Mouse (Mus musculus) intestine, embryonic 14.5 days (tissue): ENCODE results near the gene Cnga4. TPM values are rescaled to one million over a fixed set of nuclear protein-coding genes. Genes with fewer than 3 reads are reported as not detected.
"Not testable (repeated sequence)": the region's sequence is repeated elsewhere in the genome, so short reads cannot be mapped to it uniquely, and the experiment has no call there.

Source experiments
- ATAC-seq: fragments of 200-750 bp; cut with Nextera tagmentation; replicated peaks from 2 replicates; pipeline ENCODE4 v1.8.0; 2017; ENCODE audit warnings: low read depth, moderate number of reproducible peaks, moderate TSS enrichment, moderate library complexity; ENCODE audit not compliant: low FRiP score, low TSS enrichment
- DNase-seq: peaks from one replicate; pipeline ENCODE4 v3.0.0-alpha.2; 2018; ENCODE audit warnings: low spot score
- H3K27ac ChIP-seq: fragments of 300-500 bp; sonication (generic); 2 replicates; pipeline ENCODE4 v1.5.1; 2014; ENCODE audit warnings: low read depth, mild to moderate bottlenecking, control low read depth
- H3K27me3 ChIP-seq: fragments of 300-500 bp; sonication (generic); replicated peaks from 2 replicates; pipeline ENCODE4 v1.6.1; 2014; ENCODE audit warnings: low read length, control low read depth; ENCODE audit not compliant: control insufficient read depth, insufficient read depth
- H3K36me3 ChIP-seq: fragments of 300-500 bp; sonication (generic); 2 replicates; pipeline ENCODE4 v1.6.1; 2014; ENCODE audit warnings: low read length, control low read depth; ENCODE audit not compliant: control insufficient read depth, insufficient read depth
- H3K4me1 ChIP-seq: fragments of 300-500 bp; sonication (generic); replicated peaks from 2 replicates; pipeline ENCODE4 v1.6.1; 2014; ENCODE audit warnings: low read length, control low read depth, mixed read lengths; ENCODE audit not compliant: control insufficient read depth, insufficient read depth
- H3K4me2 ChIP-seq: fragments of 300-500 bp; sonication (generic); 2 replicates; pipeline ENCODE4 v1.6.1; 2014; ENCODE audit warnings: low read length
- H3K4me3 ChIP-seq: fragments of 300-500 bp; sonication (generic); 2 replicates; pipeline ENCODE4 v1.5.1; 2014; ENCODE audit warnings: low read depth, low read length, control low read depth, mixed read lengths
- H3K9ac ChIP-seq: fragments of 300-500 bp; sonication (generic); 2 replicates; pipeline ENCODE4 v1.6.1; 2014; ENCODE audit warnings: mild to moderate bottlenecking, low read length
- H3K9me3 ChIP-seq: fragments of 300-500 bp; sonication (generic); 2 replicates; pipeline ENCODE4 v1.6.1; 2016; ENCODE audit warnings: low read length, control low read depth; ENCODE audit not compliant: control insufficient read depth
- WGBS: fragments of 180-500 bp; shearing (Covaris S2); extraction: QIAGEN DNeasy Blood & Tissue Kit; methylation state at CpG from one replicate; pipeline ENCODE4 v1.1.7; 2014; 5-methylcytosine and 5-hydroxymethylcytosine counted together
- polyA plus RNA-seq: library from polyadenylated mRNA; unstranded; fragments of >200 nt; fragmentation: Nextera tagmentation; extraction: Ambion mirVana; gene quantifications from 2 replicates; pipeline ENCODE4 v1.2.1, GENCODE M21; 2014

Gene Cnga4
- polyA plus RNA-seq = not detected in 2 replicates

DNA sequence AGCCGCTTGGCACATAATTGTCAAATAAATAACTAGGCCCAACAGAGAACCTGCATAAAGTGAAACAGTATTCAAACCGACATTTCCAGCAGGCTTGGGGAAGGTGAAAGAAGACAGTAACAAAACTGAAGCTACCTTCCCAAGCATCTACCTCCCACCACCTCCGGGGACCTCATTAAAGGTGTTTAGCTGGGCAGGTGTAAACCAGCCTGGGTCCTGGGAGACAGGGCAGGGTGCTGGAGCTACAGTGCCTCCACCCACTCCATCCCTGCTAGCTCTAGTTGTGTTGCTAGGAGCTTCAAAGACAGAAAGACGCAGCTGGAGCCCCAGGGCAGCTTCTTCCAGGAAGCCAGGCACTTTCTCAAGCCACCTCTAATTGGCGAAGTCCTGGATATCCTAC, at the start of gene Cnga4:
Gene Cnga4 (plus strand): TSS at position 301 of the 400 bp plus-strand sequence.
- Histone ChIP-seq H3K4me2 (no peak within 1 kb of the TSS), H3K36me3 (no peaks in the 10 kb centered on the region), H3K9me3 (no peaks in the 10 kb centered on the region), H3K27ac (no peak within 1 kb of the TSS), H3K4me1 (no peaks in the 10 kb centered on the region), H3K4me3 (no peak within 1 kb of the TSS), H3K9ac (no peak within 1 kb of the TSS), H3K27me3 (no peaks in the 10 kb centered on the region)
- WGBS = 68% methylated on average over 5 of the region's 5 CpGs
- ATAC-seq (no peak), DNase-seq (no peak)

GRCm38 (mm10) chr7:105356064-105356463, 48.3 kb upstream of the Cnga4 start:
- WGBS = no CpG with 5 or more reads among the region's 5 CpGs
- H3K4me3 ChIP-seq, H3K27me3 ChIP-seq, DNase-seq, ATAC-seq, H3K27ac ChIP-seq, H3K4me2 ChIP-seq, H3K9me3 ChIP-seq, H3K9ac ChIP-seq, H3K36me3 ChIP-seq, H3K4me1 ChIP-seq: not testable (repeated sequence)

- peak; percentile 81 for ATAC-seq
- H3K27ac ChIP-seq, H3K4me3 ChIP-seq, H3K9ac ChIP-seq, H3K4me2 ChIP-seq, H3K27me3 ChIP-seq, DNase-seq, H3K36me3 ChIP-seq, H3K4me1 ChIP-seq, H3K9me3 ChIP-seq: not testable (repeated sequence)
- WGBS = 95% methylated on average over 1 of the region's 2 CpGs
These were observed 47.9 kb upstream of the Cnga4 start for GRCm38 (mm10) chr7:105356487-105356886.

GRCm38 (mm10) chr7:105361713-105362112, 42.7 kb upstream of the Cnga4 start:
- H3K9me3 ChIP-seq = no peaks in the 10 kb centered on the region
- ATAC-seq (no peak), DNase-seq (no peak)
- H3K36me3 ChIP-seq = no peaks in the 10 kb centered on the region
- H3K27me3 ChIP-seq = no peaks in the 10 kb centered on the region
- H3K4me2 ChIP-seq = no peak overlapping the region
- H3K27ac ChIP-seq = no peak overlapping the region
- H3K9ac ChIP-seq = no peak overlapping the region
- no peaks in the 10 kb centered on the region for H3K4me1 ChIP-seq
- WGBS = 77% methylated on average over 2 of the region's 2 CpGs
- H3K4me3 ChIP-seq = no peak overlapping the region

DNA sequence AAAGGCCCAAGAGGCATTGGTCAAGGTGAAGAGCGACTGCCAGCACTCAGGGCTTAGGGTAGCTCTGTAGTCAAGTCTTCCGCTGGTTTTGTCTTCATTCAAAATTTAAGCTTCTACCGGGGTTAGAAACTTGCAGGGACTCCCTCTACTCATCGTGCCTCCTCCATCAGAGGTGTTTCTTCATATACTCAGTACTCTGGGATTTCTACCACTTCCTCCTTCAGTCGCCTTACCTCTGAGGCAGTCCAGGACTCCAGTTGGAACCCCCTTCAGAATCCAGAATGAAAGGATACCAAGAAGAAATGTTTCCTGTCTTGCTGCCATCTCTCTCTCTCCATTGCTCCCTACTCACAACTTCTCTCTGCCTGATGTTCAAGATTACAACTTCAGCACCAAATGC, 37.1 kb upstream of the Cnga4 start:
- Histone ChIP-seq H3K36me3 (no peaks in the 10 kb centered on the region), H3K9me3 (no peaks in the 10 kb centered on the region), H3K27me3 (no peaks in the 10 kb centered on the region), H3K4me2 (no peak overlapping the region), H3K27ac (no peak overlapping the region), H3K4me3 (no peak overlapping the region), H3K4me1 (no peaks in the 10 kb centered on the region), H3K9ac (no peak overlapping the region)
- ATAC-seq = no peak
- DNase-seq = no peak
- WGBS = 86% methylated on average over 5 of the region's 5 CpGs

DNA sequence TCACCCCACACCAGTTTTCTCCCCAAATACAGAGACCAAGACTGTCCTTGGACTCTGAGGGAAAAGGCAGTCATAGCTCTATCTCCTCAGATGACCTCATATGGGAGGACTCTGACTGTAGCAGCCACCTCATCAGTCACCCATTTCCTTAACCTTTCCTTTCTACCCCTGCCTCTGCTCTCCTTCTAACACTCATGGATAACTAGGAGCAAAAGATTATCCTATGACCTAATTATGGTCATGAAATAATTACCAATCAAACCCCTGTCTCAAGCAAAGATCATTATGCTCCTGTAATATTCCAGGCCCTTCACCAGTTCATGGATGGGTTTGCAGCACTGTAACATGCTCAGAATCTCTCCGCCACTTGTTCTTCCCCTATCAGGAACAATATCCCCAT, 36.4 kb upstream of the Cnga4 start, which contains the start of gene Olfr692:
Gene Olfr692 (plus strand): TSS at position 301 of the 400 bp plus-strand sequence.
- no peaks in the 10 kb centered on the region for H3K4me1 ChIP-seq
- no peaks in the 10 kb centered on the region for H3K27me3 ChIP-seq
- ATAC-seq (no peak), DNase-seq (no peak)
- H3K4me2 ChIP-seq = no peak within 1 kb of the TSS
- no peaks in the 10 kb centered on the region for H3K9me3 ChIP-seq
- H3K4me3 ChIP-seq = no peak within 1 kb of the TSS
- H3K9ac ChIP-seq = no peak within 1 kb of the TSS
- no peaks in the 10 kb centered on the region for H3K36me3 ChIP-seq
- H3K27ac ChIP-seq = no peak within 1 kb of the TSS
- WGBS = 88% methylated on average over 1 of the region's 1 CpGs

- Histone ChIP-seq H3K4me1 (no peaks in the 10 kb centered on the region), H3K4me2 (no peak overlapping the region), H3K36me3 (0 out of 2 replicates have a peak, but pooled peaks cover 2% of the 10 kb centered on the region), H3K9me3 (no peaks in the 10 kb centered on the region), H3K27me3 (no peaks in the 10 kb centered on the region), H3K9ac (no peak overlapping the region), H3K27ac (no peak overlapping the region), H3K4me3 (no peak overlapping the region)
- ATAC-seq (no peak), DNase-seq (no peak)
- 97% methylated on average over 4 of the region's 4 CpGs for WGBS
These were observed 35.8 kb upstream of the Cnga4 start for GRCm38 (mm10) chr7:105368521-105368920.

GRCm38 (mm10) chr7:105372912-105373311, 31.5 kb upstream of the Cnga4 start:
- Histone ChIP-seq H3K27me3 (no peaks in the 10 kb centered on the region), H3K27ac (no peak overlapping the region), H3K4me1 (no peaks in the 10 kb centered on the region), H3K4me2 (no peak overlapping the region), H3K36me3 (peaks cover 37% of the 10 kb centered on the region), H3K9me3 (no peaks in the 10 kb centered on the region), H3K4me3 (no peak overlapping the region), H3K9ac (no peak overlapping the region)
- DNase-seq = no peak
- no peak for ATAC-seq
- 86% methylated on average over 1 of the region's 1 CpGs for WGBS

DNA sequence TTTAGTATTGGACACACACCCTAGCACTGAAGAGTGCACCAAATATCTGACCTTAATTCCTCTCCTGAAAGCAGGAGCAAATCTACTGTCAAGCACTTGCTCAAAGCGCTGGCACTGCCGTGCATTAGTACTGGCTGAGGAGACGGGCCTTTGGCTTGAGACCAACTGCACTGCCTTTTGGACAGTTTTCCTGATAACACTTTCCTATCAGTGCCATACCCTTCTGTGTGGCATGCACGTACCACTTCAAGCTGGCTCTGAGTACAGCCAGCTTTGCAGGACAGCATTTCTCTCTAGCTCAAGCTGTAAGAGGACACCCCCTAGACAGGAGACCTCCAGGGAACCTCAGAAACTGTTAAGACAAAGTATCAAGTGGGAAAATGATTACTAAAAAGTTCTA, 30.9 kb upstream of the Cnga4 start:
- Histone ChIP-seq H3K4me1 (no peaks in the 10 kb centered on the region), H3K36me3 (peaks cover 43% of the 10 kb centered on the region), H3K9me3 (no peaks in the 10 kb centered on the region), H3K4me3 (no peak overlapping the region), H3K27me3 (no peaks in the 10 kb centered on the region), H3K9ac (no peak overlapping the region), H3K4me2 (no peak overlapping the region), H3K27ac (no peak overlapping the region)
- DNase-seq (no peak), ATAC-seq (no peak)
- 79% methylated on average over 4 of the region's 4 CpGs for WGBS
